Mouse (Mus musculus) embryonic stem cell, embryonic (primary cell): ENCODE results near the gene 4930516K23Rik.

Experiments
- CTCF ChIA-PET, 4 experiments: fragments of 300-600 bp in 2 of 4; fragments of 350-600 bp in 2 of 4; sonication (Branson Sonifier 250); formaldehyde crosslinking; loops; one replicate each; lab custom pipeline; 2022; ENCODE audit warnings: inconsistent platforms in 2 of 4; lab: Charles Lee
- POLR2A ChIA-PET, 4 experiments: fragments of 300-600 bp in 2 of 4; fragments of 350-600 bp in 2 of 4; sonication (Branson Sonifier 250); formaldehyde crosslinking; loops; one replicate each; lab custom pipeline; 2022; ENCODE audit warnings: antibody characterized with exemption in 4 of 4, inconsistent platforms in 1 of 4; lab: Charles Lee

4930516K23Rik gene

GRCm38 (mm10) chr7:104061345-104061744, at the start of gene 4930516K23Rik:
Gene 4930516K23Rik, minus strand, starts transcription at chr7:104061445.
- ChIA-PET POLR2A (no interaction called here), CTCF (no interaction called here)

GRCm38 (mm10) chr7:104104757-104104972, 43.4 kb upstream of the 4930516K23Rik start, which contains the start of gene Olfr646:
Gene Olfr646, plus strand, starts transcription at chr7:104104873.
- ChIA-PET CTCF (no interaction called here), POLR2A (interaction anchor here in 2 of 4 experiments (0.6 to 0.7 kb wide), 2 partner anchors 20 to 362 kb away, joined by 3 read pairs; no protein-coding TSS in a partner anchor)

GRCm38 (mm10) chr7:104103913-104104756, 42.9 kb upstream of the 4930516K23Rik start:
- POLR2A ChIA-PET: interaction anchor here in 2 of 4 experiments (0.6 to 0.7 kb wide), 3 partner anchors 20 to 929 kb away, joined by 3 read pairs; no protein-coding TSS in a partner anchor
- CTCF ChIA-PET: interaction anchor here in 1 of 4 experiments (0.7 kb wide), 1 partner anchor 1832 kb away, joined by 5 read pairs; no protein-coding TSS in a partner anchor

- POLR2A ChIA-PET: no interaction called here
- CTCF ChIA-PET: no interaction called here
Measured at GRCm38 (mm10) chr7:104085365-104085764, 24.1 kb upstream of the 4930516K23Rik start, which contains the start of gene Olfr645. Gene Olfr645, minus strand, starts transcription at chr7:104085465.

GRCm38 (mm10) chr7:104071769-104072168, 10.5 kb upstream of the 4930516K23Rik start, which contains the start of gene Olfr644:
Gene Olfr644, minus strand, starts transcription at chr7:104071869.
- POLR2A ChIA-PET: interaction anchor here in 1 of 4 experiments (0.6 kb wide), 1 partner anchor 1587 kb away, joined by 4 read pairs; no protein-coding TSS in a partner anchor
- CTCF ChIA-PET: no interaction called here

- ChIA-PET POLR2A (no interaction called here), CTCF (no interaction called here)
Measured at GRCm38 (mm10) chr7:104059215-104059614, 2.0 kb downstream of the 4930516K23Rik start.

- ChIA-PET POLR2A (no interaction called here), CTCF (no interaction called here)
Measured at GRCm38 (mm10) chr7:104052566-104052965, 8.7 kb downstream of the 4930516K23Rik start, which contains the start of gene Olfr642. Gene Olfr642, minus strand, starts transcription at chr7:104052666.

GRCm38 (mm10) chr7:104050745-104051144, 10.5 kb downstream of the 4930516K23Rik start:
- CTCF ChIA-PET: no interaction called here
- POLR2A ChIA-PET: no interaction called here

GRCm38 (mm10) chr7:104035145-104035544, 26.1 kb downstream of the 4930516K23Rik start, which contains the start of gene Olfr641:
Gene Olfr641, plus strand, starts transcription at chr7:104035445.
- ChIA-PET CTCF (no interaction called here), POLR2A (no interaction called here)

- POLR2A ChIA-PET: no interaction called here
- CTCF ChIA-PET: no interaction called here
Measured at GRCm38 (mm10) chr7:104026978-104027377, 34.3 kb downstream of the 4930516K23Rik start.

- CTCF ChIA-PET: no interaction called here
Measured at GRCm38 (mm10) chr7:104025473-104025872, 35.8 kb downstream of the 4930516K23Rik start, which contains the start of gene Olfr640. Gene Olfr640, minus strand, starts transcription at chr7:104025573.

GRCm38 (mm10) chr7:104021651-104022050, 39.6 kb downstream of the 4930516K23Rik start:
- CTCF ChIA-PET: no interaction called here
- POLR2A ChIA-PET: interaction anchor here in 1 of 4 experiments (0.7 kb wide), 1 partner anchor 67 kb away, joined by 3 read pairs; no protein-coding TSS in a partner anchor

More at GRCm38 (mm10) chr7:104025473-104025872, 35.8 kb downstream of the 4930516K23Rik start, which contains the start of gene Olfr640:
- POLR2A ChIA-PET: no interaction called here

GRCm38 (mm10) chr7:104018953-104019352, 42.3 kb downstream of the 4930516K23Rik start:
- CTCF ChIA-PET: no interaction called here
- POLR2A ChIA-PET: no interaction called here

- POLR2A ChIA-PET: no interaction called here
- CTCF ChIA-PET: no interaction called here
Measured at GRCm38 (mm10) chr7:104017203-104017602, 44.0 kb downstream of the 4930516K23Rik start, which contains the start of gene Olfr639. Gene Olfr639, minus strand, starts transcription at chr7:104017303.
